Mouse (Mus musculus): Measurements from ENCODE around the gene Gjc2. TPM values are rescaled to one million over a fixed set of nuclear protein-coding genes. Genes with fewer than 3 reads are reported as not detected.
A peak's percentile ranks its signal among the peaks of the same experiment; 100 is the strongest.

The Gjc2 gene
- total and polyA plus RNA-seq, 3 experiments = 0.45 to 0.72 (median 0.57) TPM

DNA sequence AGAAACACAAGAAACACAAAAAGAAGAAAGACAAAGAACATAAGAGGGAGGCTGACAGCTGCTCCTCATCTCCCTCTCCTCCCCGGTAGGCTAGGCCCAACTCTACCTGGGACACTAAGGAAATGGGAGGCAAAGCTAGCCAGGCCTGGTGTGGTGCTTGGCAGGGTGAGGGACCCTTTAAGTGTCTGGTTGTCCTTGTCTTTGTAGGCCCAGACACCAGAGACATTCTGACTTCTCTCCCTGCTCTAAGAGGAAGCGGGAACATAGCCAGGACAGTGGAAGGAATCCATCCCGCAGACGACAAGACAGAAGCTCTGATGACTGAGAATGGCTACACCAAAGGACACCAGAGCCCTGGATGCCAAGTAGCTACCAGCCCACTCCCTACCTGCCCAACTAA is 27.0 kb upstream of the Gjc2 start:
- Histone ChIP-seq H3K9ac (ENCODE audit: low read depth, low read length) (no peak overlapping the region), H3K36me3 (ENCODE audit: control insufficient read depth, insufficient read depth, low read length) (peaks cover 11% of the 10 kb centered on the region), H3K27ac (no peak overlapping the region), H3K4me1 (ENCODE audit: control insufficient read depth, insufficient read depth, low read length) (peaks cover 8% of the 10 kb centered on the region), H3K79me2 (replicated peaks; ENCODE audit: control insufficient read depth, insufficient read depth, low read length) (peaks cover 5% of the 10 kb centered on the region), H3K4me3 (no peak overlapping the region), H3K27me3 (ENCODE audit: control insufficient read depth, insufficient read depth, low read length) (no peaks in the 10 kb centered on the region)
- TF ChIP-seq CTCF (IDR thresholded peaks at IDR 0.05) = no peak
- TF ChIP-seq POLR2A (IDR thresholded peaks at IDR 0.05; ENCODE audit: insufficient read depth, low read depth, low read length) = no peak; the same call in 1 of the 2 replicates
- no peak for TF ChIP-seq EP300 (IDR thresholded peaks at IDR 0.05; ENCODE audit: insufficient read depth, low read depth, low read length)
- intact Hi-C loops (cut with DNase I) = no loop called here
- no peak for DNase-seq
- WGBS = 44% methylated on average over 4 of the region's 4 CpGs

DNA sequence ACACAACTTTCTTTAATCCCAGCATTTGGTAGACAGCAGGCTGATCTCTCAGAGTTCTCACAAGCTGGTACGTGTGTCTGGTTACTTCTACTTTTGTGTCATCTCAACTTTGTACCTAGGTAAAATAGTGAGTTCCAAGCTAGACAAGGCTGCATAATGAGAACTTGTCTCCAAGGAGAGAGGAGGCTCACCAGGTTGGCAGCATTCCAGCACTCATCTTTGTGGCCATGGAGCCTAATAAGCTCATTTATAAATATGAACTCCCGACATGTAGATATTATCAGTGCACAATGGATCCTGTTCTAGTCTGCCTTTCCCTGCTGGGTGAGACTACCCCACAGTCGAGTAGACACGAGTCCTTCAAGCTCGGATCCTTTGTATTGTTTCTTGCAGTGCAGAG is 26.6 kb upstream of the Gjc2 start:
- Histone ChIP-seq H3K27me3 (ENCODE audit: control insufficient read depth, insufficient read depth, low read length) (no peaks in the 10 kb centered on the region), H3K4me3 (no peak overlapping the region), H3K27ac (no peak overlapping the region; the same call in 1 of the 2 replicates), H3K4me1 (ENCODE audit: control insufficient read depth, insufficient read depth, low read length) (peaks cover 8% of the 10 kb centered on the region), H3K9ac (ENCODE audit: low read depth, low read length) (no peak overlapping the region), H3K36me3 (ENCODE audit: control insufficient read depth, insufficient read depth, low read length) (peaks cover 8% of the 10 kb centered on the region), H3K79me2 (replicated peaks; ENCODE audit: control insufficient read depth, insufficient read depth, low read length) (peaks cover 5% of the 10 kb centered on the region)
- TF ChIP-seq CTCF (IDR thresholded peaks at IDR 0.05) (no peak), EP300 (IDR thresholded peaks at IDR 0.05; ENCODE audit: insufficient read depth, low read depth, low read length) (no peak), POLR2A (IDR thresholded peaks at IDR 0.05; ENCODE audit: insufficient read depth, low read depth, low read length) (no peak)
- intact Hi-C loops (cut with DNase I) = loop anchor here (2.0 to 10.0 kb wide), 2 partner anchors 17 to 235 kb away; partner anchors contain the start of gene Trim11
- 44% methylated on average over 5 of the region's 5 CpGs for WGBS
- DNase-seq = no peak

DNA sequence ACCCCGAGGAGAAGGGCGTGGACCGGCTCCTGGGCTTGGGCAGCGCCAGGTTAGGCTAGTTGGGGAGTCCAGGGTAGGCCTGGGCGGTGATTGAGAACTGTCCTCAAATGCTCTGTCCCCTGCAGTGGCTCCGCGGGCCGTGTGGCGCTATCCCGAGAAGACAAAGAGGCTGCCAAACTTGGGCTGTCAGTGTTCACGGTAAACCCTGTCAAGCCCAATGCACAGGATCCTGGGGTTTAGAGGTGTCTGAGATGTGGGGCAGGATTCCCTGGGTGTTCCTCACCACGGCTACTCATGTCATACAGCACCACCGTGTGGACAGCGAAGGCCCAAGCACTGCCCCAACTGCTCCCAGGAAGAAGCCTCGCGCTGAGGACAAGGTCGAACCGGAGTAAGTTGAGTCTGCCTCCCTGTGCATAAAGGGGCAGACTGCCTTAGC is 26.0 kb upstream of the Gjc2 start:
- Histone ChIP-seq H3K27me3 (ENCODE audit: control insufficient read depth, insufficient read depth, low read length) (no peaks in the 10 kb centered on the region), H3K4me3 (peak overlapping the region; percentile 92), H3K36me3 (ENCODE audit: control insufficient read depth, insufficient read depth, low read length) (peaks cover 2% of the 10 kb centered on the region), H3K4me1 (ENCODE audit: control insufficient read depth, insufficient read depth, low read length) (peaks cover 8% of the 10 kb centered on the region), H3K9ac (ENCODE audit: low read depth, low read length) (0 out of 2 replicates have a peak overlapping the region, but pooled peaks have one; percentile 2), H3K27ac (peak overlapping the region; percentile 86), H3K79me2 (replicated peaks; ENCODE audit: control insufficient read depth, insufficient read depth, low read length) (peaks cover 5% of the 10 kb centered on the region; the same call in 1 of the 2 replicates)
- intact Hi-C loops (cut with DNase I) = loop anchor here (2.0 to 10.0 kb wide), 2 partner anchors 18 to 234 kb away; partner anchors contain the start of gene Trim11
- WGBS = 5% methylated on average over 18 of the region's 18 CpGs
- peak; percentile 73 for TF ChIP-seq CTCF (IDR thresholded peaks at IDR 0.05)
- peak; percentile 80 for TF ChIP-seq EP300 (IDR thresholded peaks at IDR 0.05; ENCODE audit: insufficient read depth, low read depth, low read length)
- no peak for TF ChIP-seq POLR2A (IDR thresholded peaks at IDR 0.05; ENCODE audit: insufficient read depth, low read depth, low read length)
- DNase-seq = peak; percentile 64 to 75

DNA sequence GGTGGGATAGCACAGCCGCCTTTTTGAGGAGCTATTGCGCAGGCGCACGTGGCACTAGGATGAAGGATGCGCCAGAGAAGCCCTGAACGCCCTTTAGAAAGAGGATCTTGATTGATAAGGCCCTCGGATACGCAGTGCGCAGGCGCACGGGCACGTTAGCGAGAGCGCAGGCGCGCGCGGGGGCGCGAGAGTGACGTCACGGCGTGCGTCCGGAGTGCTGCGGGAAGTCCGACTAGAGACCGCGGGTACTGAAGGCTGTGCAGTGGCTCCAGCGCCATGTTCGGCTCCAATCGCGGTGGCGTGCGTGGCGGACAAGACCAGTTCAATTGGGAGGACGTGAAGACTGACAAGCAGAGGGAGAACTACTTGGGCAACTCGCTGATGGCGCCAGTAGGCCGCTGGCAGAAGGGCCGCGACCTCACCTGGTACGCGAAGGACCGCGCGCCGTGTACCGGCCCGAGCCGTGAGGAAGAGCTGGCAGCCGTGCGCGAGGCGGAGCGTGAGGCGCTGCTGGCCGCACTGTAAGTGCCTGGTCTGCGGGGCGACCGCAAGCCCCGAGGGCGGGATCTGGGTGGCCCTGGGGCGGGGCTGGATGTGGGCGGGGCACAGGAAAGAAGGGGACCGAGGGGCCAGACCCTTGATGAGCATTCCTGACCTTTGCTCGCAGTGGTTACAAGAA is 25.3 kb upstream of the Gjc2 start, which contains the start of gene 2310033P09Rik:
2310033P09Rik (plus strand) TSS at position 169 of the 679 bp plus-strand sequence.
- TF ChIP-seq CTCF (IDR thresholded peaks at IDR 0.05) = no peak
- peak; percentile 96 for TF ChIP-seq POLR2A (IDR thresholded peaks at IDR 0.05; ENCODE audit: insufficient read depth, low read depth, low read length)
- peak; percentile 67 for TF ChIP-seq EP300 (IDR thresholded peaks at IDR 0.05; ENCODE audit: insufficient read depth, low read depth, low read length)
- no peaks in the 10 kb centered on the region; the same call in 1 of the 2 replicates for H3K36me3 ChIP-seq (ENCODE audit: control insufficient read depth, insufficient read depth, low read length)
- WGBS = under 1% methylated on average over 67 of the region's 67 CpGs

DNA sequence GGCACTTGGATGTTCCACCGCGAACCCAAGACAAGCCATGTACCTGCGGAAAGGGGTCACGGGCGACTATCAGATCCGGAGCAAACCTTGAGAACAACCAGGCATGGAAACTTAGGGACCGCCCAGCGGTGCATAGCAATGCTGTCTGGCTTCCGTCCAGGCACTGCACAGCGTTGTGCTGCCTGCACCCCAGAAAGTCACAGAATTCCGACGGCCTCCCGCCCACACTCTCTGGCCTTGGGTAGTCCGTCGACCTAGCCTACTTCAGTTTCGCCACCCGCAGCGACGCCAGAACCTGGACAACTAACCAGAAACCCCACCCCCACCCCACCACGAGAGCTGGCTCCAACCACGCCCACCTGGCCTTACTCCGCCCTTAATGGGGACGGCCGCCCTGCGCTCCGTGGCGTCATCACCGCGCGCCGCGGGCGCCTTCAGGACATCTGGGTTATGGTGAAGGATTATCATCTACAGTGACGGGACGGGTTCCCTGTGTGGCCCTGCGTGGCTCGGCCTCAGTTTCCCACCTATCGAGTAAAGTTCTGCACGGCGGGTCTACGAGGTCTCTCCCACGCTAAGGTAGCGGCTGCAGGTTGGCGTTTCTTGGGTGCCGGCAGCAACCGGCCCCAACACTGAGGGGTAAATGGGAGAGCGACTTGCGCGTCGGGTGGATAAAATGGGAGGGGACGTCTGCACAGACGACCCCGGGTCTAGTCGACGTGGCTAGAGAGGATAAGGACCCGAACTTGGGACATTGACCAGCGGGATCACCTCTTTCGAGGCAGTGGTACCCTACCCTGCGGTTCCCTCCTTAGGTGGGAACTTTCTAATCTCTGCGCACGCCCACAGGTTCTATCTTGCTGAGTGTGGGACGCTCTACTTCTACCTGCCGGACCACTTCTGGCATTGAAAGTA is 19.3 kb upstream of the Gjc2 start, which contains the start of gene Mrpl55:
Mrpl55 (plus strand) TSS at position 406 of the 915 bp plus-strand sequence.
- intact Hi-C loops (cut with DNase I) = loop anchor here (1.0 to 10.0 kb wide), 2 partner anchors 11 to 228 kb away; partner anchors contain the start of gene Trim11
- no peaks in the 10 kb centered on the region for H3K36me3 ChIP-seq (ENCODE audit: control insufficient read depth, insufficient read depth, low read length)
- TF ChIP-seq POLR2A (IDR thresholded peaks at IDR 0.05; ENCODE audit: insufficient read depth, low read depth, low read length) (peak; percentile 88), CTCF (IDR thresholded peaks at IDR 0.05) (peak; percentile 26; the same call in 1 of the 2 replicates), EP300 (IDR thresholded peaks at IDR 0.05; ENCODE audit: insufficient read depth, low read depth, low read length) (peak; percentile 63; the same call in 1 of the 2 replicates)

More for the DNA sequence above, 25.3 kb upstream of the Gjc2 start, which contains the start of gene 2310033P09Rik:
- DNase-seq = peak; percentile 95 to 96
- peak within 1 kb of the TSS; percentile 80 for H3K9ac ChIP-seq (ENCODE audit: low read depth, low read length)
- H3K27me3 ChIP-seq (ENCODE audit: control insufficient read depth, insufficient read depth, low read length) = no peaks in the 10 kb centered on the region
- H3K79me2 ChIP-seq (replicated peaks; ENCODE audit: control insufficient read depth, insufficient read depth, low read length) = peaks cover 3% of the 10 kb centered on the region; the same call in 1 of the 2 replicates
- H3K4me3 ChIP-seq = peak within 1 kb of the TSS; percentile 92
- intact Hi-C loops (cut with DNase I) = loop anchor here (2.0 to 10.0 kb wide), 2 partner anchors 19 to 233 kb away; partner anchors contain the start of gene Trim11
- H3K27ac ChIP-seq = peak within 1 kb of the TSS; percentile 86
- H3K4me1 ChIP-seq (ENCODE audit: control insufficient read depth, insufficient read depth, low read length) = peaks cover 8% of the 10 kb centered on the region

More for the DNA sequence above, 19.3 kb upstream of the Gjc2 start, which contains the start of gene Mrpl55:
- Histone ChIP-seq H3K27ac (peak within 1 kb of the TSS; percentile 89), H3K9ac (ENCODE audit: low read depth, low read length) (peak within 1 kb of the TSS; percentile 72), H3K79me2 (replicated peaks; ENCODE audit: control insufficient read depth, insufficient read depth, low read length) (peaks cover 2% of the 10 kb centered on the region; the same call in 1 of the 2 replicates), H3K4me3 (peak within 1 kb of the TSS; percentile 90), H3K4me1 (ENCODE audit: control insufficient read depth, insufficient read depth, low read length) (no peaks in the 10 kb centered on the region), H3K27me3 (ENCODE audit: control insufficient read depth, insufficient read depth, low read length) (no peaks in the 10 kb centered on the region)
- under 1% methylated on average over 63 of the region's 63 CpGs for WGBS
- DNase-seq = peak; percentile 94 to 96

Measured in heart, adult 2 months (tissue).